Mouse (Mus musculus) T-helper 1 cell (primary cell): ENCODE measurements around the gene Ebf1.

Experiments
- in situ Hi-C: fragments of 300-600 bp; cut with MboI, MseI; formaldehyde crosslinking; loops from one replicate; pipeline ENCODE4 v1.15.1; 2025; ENCODE audit warnings: high pct_unique_total_duplicates

The Ebf1 gene

DNA sequence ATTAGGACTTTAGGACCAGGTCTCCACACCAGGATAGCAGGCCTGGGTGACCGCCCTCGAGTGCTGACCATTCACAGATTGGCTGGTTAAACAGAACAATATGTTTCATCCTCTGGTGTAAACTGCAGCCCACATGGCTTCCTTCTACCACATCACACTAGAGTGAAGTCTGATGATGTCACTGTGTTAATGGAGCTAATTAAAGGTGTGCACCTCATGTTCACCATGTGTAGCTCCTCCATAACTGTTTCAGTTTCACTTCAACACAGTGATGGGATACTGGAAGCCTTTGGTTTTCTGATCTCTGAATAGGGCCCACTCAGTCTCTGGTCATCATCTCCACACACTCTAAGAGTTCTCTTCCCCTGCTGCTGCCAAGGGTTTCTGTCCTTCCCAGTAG is 158.4 kb downstream of the Ebf1 start:
- in situ Hi-C loops: loop anchor here (10.0 kb wide), 1 partner anchor 219 kb away; no protein-coding TSS in a partner anchor

DNA sequence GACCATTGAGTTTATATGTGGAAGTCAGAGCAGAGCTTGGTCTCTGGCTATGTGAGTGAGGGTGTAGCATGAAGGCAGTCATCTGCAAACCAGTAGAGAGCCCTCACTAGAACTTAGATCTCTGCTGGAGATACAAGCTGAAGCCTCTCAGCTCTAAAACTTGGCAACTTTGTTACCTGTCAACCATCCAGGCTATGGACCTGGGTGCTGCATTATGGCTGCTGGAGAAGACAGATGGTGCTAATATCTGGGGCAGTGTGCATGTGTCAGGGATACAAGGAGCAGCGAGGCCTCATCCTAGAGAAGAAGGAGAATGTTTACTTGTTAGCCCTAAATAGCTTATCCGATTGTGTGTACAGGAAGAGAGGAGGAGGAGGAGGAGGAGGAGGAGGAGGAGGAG is 159.4 kb downstream of the Ebf1 start:
- in situ Hi-C loops: loop anchor here (10.0 kb wide), 1 partner anchor 218 kb away; no protein-coding TSS in a partner anchor

DNA sequence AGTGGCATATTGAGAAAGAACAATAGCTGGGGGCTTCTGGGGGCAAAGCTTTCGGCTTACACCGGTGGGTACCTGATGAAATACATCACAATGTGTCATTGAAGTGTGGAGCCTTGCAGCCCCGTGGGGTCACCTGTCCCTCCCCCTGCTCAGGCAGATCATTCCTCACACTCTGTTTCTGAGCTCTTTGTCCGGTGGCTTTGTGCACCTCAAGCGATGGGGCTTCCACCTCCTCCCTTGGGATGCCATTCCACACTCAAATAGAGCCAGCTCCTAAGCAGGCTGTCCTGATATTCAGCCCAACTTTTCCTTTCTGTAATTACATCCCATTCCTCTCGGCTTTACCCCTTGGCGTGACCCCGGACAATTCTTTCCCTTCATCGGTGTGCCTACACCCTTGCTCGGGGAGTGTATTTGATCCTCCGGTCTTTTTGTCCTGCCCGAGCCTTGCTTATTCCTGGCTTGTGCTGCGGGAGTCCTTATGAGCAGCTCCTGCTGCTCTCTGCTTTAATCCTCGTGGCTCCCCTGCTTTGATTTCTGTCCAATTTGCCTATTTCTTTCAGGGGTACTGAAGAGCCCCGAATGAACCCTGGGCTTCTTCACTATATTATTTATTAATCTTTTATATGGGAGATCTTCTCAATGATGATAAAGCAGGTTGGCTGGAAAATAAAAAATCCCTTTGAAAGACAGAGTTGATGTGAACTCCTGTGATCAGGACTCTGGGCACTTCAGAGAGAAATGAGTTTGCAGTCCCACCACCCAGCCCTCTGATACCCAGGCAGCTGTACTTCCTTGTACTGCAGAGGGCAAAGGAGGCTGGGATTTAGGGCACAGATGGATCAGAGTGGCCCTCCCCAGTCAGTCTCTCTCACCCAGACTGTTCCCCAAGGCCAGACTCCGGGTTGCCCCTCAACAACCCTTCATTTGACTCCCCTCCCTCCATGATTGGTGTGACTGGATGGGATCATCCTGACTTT is 160.5 kb downstream of the Ebf1 start:
- in situ Hi-C loops: loop anchor here (10.0 kb wide), 1 partner anchor 217 kb away; no protein-coding TSS in a partner anchor

DNA sequence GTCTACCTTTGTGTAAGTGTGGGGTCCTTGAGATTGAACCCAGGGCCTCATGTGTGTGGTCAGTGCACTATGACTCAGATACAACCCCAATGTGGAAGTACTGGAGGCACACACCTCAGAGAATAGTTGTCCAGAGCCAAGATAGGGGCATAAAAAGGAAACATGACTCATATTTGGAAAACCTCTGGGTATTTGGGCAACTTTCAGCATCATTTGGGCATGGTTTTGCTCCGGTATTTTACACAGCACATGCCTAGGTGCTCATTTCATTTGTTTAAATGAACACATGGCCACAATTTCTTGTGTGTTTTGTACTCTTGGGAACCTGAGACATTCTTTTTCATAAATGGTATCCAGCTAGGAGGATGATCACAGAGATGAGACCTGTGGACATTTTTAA is 161.9 kb downstream of the Ebf1 start:
- in situ Hi-C loops: loop anchor here (10.0 kb wide), 1 partner anchor 216 kb away; no protein-coding TSS in a partner anchor

DNA sequence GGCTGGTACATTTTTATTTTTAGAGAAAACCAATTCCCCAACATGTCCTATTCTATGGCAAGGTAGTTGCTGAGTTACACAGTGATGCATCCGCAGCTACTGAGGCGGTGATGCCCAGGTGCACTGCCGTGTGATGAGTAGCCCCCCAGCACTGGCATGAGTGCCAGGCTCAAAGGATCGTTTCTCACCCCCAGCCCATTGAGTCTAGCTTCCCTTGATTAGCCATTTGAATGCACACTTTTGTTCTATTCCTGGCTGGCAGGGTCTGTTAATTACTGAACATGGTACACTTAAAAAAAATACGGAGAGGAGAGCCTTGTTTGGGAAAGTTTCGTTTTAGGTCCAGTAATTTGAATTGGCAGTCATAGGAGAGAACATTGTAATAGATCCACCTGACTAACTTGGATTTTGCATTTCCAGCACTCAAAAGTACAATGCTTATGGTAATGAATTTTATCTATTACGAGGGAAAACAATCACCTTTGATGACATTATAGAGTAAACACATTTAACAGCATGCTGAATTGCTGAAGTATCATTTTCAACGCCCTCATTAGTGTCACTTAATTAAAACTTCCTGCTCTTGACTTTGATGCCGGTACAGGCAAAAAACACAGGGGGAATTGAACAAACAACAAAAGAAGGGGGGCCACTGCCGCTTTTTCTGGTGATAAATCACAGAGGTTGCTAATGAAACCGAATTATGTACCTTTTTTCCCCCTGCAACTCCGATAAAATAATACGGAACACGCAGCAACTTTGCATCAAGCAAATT is 167.3 kb downstream of the Ebf1 start:
- in situ Hi-C loops: no loop called here

DNA sequence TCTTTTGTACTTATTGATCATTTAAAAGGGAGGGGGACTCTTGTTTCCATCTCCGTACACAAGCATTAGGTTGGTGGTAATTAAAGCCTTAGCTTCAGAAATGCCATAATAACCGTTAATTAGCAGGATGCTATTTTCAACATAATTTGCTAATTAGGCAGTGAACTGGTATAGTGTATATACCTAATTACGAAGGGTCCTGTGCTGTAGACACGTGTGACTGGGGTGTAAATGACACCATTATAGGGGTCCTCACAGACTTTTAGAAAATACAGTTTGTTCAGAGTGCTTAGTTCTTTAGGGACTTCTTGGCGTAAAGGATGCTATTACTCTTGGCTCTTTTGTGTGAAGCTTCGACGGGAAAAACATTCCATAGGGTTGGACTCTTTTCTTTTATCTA is 167.9 kb downstream of the Ebf1 start:
- in situ Hi-C loops: no loop called here

DNA sequence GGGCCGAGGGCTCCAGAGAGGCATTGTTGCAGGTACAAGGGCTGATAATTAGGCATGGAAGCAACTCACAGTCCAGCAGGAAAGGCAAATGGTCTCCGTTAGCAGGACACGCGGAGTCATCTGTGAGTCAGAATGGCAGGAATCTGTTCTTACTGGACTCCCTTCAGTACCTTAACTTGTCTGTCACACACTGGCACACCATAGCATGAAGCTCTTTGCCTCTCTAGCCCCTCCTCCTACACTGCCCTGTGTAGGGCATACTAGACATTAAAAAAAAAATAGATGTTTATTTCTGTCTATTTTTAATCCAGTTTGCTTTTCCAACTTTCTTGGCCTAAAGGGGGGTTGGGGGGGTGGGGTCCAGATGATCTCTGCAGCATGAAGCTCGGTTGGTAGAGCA is 168.4 kb downstream of the Ebf1 start:
- in situ Hi-C loops: no loop called here

- in situ Hi-C loops: no loop called here
Observed at GRCm38 (mm10) chr11:44788003-44788402, 170.9 kb downstream of the Ebf1 start.

GRCm38 (mm10) chr11:44792816-44793215 is 175.7 kb downstream of the Ebf1 start:
- in situ Hi-C loops: no loop called here

DNA sequence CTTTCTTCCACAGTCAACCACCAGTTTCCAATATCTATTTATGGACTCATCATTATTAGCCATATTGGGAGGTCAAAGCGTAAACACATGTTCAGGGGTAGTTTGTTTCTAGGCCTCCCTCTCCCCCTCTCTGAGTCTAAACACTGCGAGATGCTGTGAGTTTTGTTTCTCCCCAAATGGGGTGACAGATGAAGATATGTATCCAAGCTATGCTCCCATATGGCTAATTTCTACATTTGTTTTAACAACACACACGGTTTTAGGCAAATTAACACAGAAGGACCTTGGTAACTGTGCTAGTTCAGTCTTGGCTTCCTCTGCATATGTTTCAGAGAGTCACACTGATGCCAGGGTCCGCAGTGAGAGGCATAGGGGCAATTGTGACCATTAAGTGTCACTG is 177.8 kb downstream of the Ebf1 start:
- in situ Hi-C loops: no loop called here

DNA sequence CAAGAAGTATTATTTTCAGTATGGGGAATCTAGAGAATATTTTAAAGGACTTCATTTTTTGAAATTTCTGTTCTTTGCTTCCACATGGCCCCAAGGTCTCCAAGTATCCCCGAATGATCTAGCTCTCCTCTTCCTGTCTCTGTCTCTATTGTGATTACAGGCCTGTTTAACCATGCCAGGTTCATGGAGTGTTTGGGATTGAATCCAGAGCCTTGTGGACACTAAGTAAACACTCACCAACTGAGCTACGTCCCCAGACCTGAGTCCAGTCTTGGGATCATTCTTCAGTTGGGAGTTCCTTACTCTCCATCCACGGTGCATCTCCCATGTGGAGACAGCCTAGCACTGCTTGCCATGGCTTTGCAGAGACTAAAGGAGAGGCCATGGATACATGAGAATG is 178.7 kb downstream of the Ebf1 start:
- in situ Hi-C loops: no loop called here

DNA sequence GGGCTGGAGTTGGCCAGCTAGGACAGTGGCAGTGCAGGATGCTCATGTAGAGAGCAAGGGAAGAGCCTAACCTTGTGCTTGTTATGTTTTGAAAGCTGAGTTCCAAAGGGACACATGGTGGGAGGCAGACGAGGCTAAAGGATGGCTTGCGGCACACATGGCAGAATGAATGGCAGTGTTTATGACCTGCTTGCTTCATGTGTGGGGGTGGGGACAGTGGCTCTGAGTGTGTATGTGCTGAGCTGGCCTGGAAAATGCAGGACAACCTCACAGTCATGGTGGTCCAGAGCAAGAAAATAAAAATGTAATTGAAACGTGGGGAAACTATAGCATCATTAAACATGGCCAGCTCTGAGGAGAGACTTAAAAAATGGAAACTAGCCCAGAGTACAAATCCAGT is 181.2 kb downstream of the Ebf1 start:
- in situ Hi-C loops: no loop called here

GRCm38 (mm10) chr11:44804046-44804445 is 186.9 kb downstream of the Ebf1 start:
- in situ Hi-C loops: no loop called here

DNA sequence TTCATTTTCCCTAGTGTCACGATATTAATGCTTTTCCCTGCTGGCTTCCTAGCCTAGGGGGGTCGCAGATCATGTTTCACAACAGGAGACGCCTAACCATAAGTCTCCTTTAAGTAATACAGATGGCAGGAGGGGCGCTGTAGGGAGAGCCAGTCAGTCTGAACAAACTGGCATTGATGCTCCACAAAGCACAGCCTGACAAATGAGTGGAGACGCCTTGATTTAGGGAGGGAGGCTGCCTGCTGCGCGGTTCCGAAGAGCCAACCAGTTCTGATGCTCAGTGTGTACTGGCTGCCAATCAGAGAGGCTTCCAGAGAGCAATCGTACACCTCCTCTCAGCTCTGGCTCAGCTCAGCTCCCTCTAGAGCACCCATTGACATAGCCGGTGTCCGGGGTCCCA is 189.5 kb downstream of the Ebf1 start:
- in situ Hi-C loops: no loop called here

DNA sequence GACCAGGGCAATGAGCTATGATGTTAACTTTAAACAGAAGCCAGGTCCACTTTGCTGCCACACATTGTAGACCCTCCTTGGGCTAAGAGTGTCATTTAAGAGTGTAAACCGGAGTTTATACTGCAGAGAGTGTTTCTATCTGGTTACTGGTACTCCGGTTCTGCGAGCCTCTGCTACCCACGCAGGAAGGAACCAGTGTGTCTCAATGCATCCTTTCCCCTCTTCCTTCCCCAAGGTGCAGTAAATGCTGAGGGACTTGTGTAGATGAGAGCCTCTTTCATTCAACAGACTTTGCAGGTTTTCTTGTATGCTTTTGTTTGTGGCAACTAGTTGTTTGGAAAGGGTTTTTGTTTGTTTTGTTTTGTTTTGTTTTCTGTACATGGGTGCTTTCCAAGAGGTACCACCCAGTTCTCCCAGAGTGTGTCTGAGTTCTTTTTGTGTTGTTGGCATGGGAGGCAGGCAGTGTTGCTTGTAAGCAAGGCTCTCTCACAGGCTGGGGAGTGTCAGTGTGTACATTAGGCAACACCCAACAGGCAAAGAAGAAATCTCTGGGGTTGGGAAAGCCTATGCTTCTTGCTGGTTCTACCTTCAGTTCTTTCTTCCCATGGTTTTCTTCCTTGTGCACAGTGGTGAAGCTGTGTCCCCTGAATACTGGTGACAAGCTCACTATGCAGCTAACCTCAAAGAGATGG is 191.9 kb downstream of the Ebf1 start:
- in situ Hi-C loops: no loop called here

GRCm38 (mm10) chr11:44811007-44811406 is 193.9 kb downstream of the Ebf1 start:
- in situ Hi-C loops: no loop called here

- in situ Hi-C loops: no loop called here
Observed at GRCm38 (mm10) chr11:44812193-44812746, 195.2 kb downstream of the Ebf1 start.

DNA sequence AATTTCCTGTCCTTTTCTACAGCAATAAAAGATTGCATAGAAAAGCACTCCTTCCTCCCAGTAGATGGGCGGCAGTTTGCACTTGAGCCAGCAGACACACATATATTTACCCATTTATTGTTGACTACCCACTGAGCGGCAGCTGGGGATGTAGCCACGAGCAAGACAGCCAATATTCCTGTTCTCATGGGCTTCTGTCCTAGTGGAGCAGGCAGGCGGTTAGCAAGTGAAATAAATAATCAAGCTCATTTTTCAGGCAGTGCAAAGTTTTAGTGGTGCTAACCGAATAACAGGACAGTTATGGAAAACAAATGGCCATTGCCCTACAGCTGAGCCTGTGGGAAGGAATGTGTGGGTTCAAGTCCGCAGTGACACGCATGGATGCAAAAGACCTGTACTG is 196.4 kb downstream of the Ebf1 start:
- in situ Hi-C loops: no loop called here

- in situ Hi-C loops: no loop called here
Observed at GRCm38 (mm10) chr11:44814847-44815246, 197.7 kb downstream of the Ebf1 start.

- in situ Hi-C loops: no loop called here
Observed at GRCm38 (mm10) chr11:44815991-44816390, 198.9 kb downstream of the Ebf1 start.

DNA sequence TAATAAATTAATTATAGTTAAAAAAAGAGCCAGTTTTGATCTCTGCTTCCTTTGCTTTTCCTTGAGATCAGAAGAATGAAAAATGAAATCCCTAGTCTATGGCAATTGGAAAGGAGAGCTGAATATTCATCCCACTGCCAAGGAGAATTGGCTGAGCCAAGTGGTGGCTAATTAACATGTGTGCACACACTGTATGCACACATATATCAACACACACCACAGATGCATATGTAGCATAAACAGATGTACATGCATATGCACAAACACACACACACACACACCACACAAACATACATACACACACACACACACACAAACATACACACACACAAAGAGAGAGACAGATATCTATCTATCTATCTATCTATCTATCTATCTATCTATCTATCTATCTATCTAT is 205.2 kb downstream of the Ebf1 start:
- in situ Hi-C loops: no loop called here
